Mouse (Mus musculus) layer of hippocampus, postnatal 36 days (tissue): ENCODE data around the gene Olfr777. TPM values are rescaled to one million over a fixed set of nuclear protein-coding genes. Genes with fewer than 3 reads are reported as not detected.
"Not testable (repeated sequence)": the region's sequence is repeated elsewhere in the genome, so short reads cannot be mapped to it uniquely, and the experiment has no call there.

Experiments used
- DNase-seq, 2 experiments: peaks; one replicate each; pipeline ENCODE4 v3.0.0; 2022
- total RNA-seq, 2 experiments: library from RNA; stranded (reverse); gene quantifications; 2 replicates each; pipeline ENCODE4 v1.2.3; 2021

The Olfr777 gene
- not detected for total RNA-seq

DNA sequence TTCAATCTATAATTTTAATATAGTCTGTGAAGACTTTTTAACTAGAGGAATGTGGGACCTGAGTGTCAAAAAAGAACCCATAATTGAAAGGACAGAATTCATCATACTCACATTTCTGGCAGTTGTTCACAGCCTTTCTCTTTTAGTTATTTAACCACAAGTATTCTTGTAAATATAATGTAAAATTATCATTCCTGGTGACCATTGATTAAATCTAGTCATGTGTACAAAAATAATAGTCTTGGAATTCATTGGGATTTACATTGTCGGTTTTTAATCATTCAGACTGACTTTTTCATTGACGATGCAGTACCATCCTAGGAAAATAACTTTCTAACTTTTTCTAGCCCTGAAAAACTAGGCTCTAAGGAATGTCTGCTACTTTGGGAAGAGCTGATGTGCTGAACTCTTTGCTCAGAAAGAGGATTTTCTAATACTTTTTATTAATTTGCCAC is at the start of gene Olfr777:
TSS of gene Olfr777 (minus strand) at position 405 of the 455 bp plus-strand sequence.
- DNase-seq, result no peak

DNA sequence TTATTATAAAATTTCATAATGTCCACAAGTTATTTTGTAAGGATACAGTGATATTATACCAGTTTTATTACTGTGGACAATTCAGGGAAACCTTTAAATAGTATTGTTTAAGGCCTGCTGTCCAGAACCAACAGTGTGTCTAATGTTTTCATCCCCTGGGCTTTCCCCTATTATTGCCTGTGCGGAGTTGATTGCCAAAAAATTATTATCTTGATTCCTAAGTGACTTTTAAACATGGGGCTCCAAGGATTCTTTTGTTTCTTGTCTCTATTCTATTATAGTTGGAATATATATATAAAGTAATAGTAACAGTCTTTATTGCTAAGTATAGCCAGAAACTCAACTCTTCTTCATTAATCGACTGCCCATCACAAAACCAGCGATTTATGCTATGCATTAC is 46.5 kb upstream of the Olfr777 start, which contains the start of gene Olfr780:
TSS of gene Olfr780 (plus strand) at position 301 of the 400 bp plus-strand sequence.
- no peak for DNase-seq

GRCm38 (mm10) chr10:129313521-129313920 is 42.2 kb upstream of the Olfr777 start:
- not testable (repeated sequence) for DNase-seq

GRCm38 (mm10) chr10:129312973-129313372 is 41.7 kb upstream of the Olfr777 start:
- DNase-seq, result not testable (repeated sequence)

- no peak for DNase-seq
Observed at GRCm38 (mm10) chr10:129258827-129259226, 12.5 kb downstream of the Olfr777 start, which contains the start of gene Olfr776. TSS of gene Olfr776 (plus strand) at chr10:129259127.

DNA sequence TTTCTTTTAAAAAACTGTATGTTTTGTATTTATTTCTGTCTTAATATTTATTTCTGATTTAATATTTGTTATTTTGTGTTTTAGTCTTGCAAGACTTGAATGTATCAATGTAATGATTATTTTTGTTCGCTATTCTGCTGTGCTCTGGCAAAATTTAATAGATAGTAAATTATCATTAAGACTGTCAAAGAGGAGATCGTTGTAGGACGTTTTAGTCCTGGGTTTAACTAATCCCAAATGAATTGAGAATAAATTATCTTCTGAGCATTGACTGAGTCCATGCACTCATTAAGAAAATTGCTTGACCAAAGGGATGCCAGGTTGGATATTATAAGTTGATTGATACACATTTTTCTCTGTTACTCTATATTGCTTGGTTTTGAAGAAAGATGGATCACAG is 23.2 kb downstream of the Olfr777 start, which contains the start of gene Olfr775:
TSS of gene Olfr775 (plus strand) at position 301 of the 400 bp plus-strand sequence.
- DNase-seq, result no peak

DNA sequence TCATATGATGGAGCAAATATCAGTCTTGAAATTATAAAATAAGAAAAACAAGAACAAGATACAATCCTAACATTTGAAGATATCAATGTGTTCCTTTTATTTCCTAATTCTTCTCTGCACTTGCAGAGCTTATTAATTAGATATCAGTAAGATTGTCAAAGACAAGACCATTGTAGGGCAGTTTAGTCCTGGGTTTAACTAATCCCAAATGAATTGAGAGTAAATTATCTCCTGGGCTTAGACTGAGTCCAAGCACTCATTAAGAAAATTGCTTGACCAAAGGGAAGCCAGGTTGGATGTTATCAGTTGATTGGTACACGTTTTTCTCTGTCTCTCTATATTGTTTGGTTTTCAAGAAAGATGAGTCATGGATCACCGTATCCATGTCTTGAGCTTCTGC is 35.4 kb downstream of the Olfr777 start, which contains the start of gene Olfr774:
TSS of gene Olfr774 (plus strand) at position 301 of the 400 bp plus-strand sequence.
- DNase-seq, result no peak

GRCm38 (mm10) chr10:129230737-129231136 is 40.5 kb downstream of the Olfr777 start:
- no peak for DNase-seq

Other genes starting within 250 kb of the Olfr777 start
- not detected for gene Olfr764-ps1, start 231.6 kb downstream of the Olfr777 start, total RNA-seq
- gene Olfr765, start 221.5 kb downstream of the Olfr777 start, total RNA-seq, result not detected
- not detected for gene Olfr766-ps1, start 202.5 kb downstream of the Olfr777 start, total RNA-seq
- under 1 TPM in 1 of 2 experiments, not detected in 1; 0.08 TPM for gene Olfr767, start 188.6 kb downstream of the Olfr777 start, total RNA-seq
- gene Olfr768, start 172.1 kb downstream of the Olfr777 start, total RNA-seq, result not detected
- not detected for gene Olfr769, start 153.6 kb downstream of the Olfr777 start, total RNA-seq
- gene Olfr770, start 132.5 kb downstream of the Olfr777 start, total RNA-seq, result not detected
- not detected for gene Olfr771, start 106.7 kb downstream of the Olfr777 start, total RNA-seq
- gene Olfr772, start 93.6 kb downstream of the Olfr777 start, total RNA-seq, result not detected
- gene Olfr773, start 84.1 kb downstream of the Olfr777 start, total RNA-seq, result not detected
- gene Olfr774, start 35.3 kb downstream of the Olfr777 start, total RNA-seq, result not detected
- gene Olfr775, start 23.1 kb downstream of the Olfr777 start, total RNA-seq, result not detected
- not detected for gene Olfr776, start 12.4 kb downstream of the Olfr777 start, total RNA-seq
- not detected for gene Olfr780, start 46.6 kb upstream of the Olfr777 start, total RNA-seq
- not detected for gene Olfr781, start 57.4 kb upstream of the Olfr777 start, total RNA-seq
- gene Olfr782, start 77.4 kb upstream of the Olfr777 start, total RNA-seq, result not detected
- gene Olfr784, start 112.6 kb upstream of the Olfr777 start, total RNA-seq, result under 1 TPM; 0.15 TPM
- gene Olfr785, start 133.9 kb upstream of the Olfr777 start, total RNA-seq, result not detected
- not detected for gene Olfr786, start 155.8 kb upstream of the Olfr777 start, total RNA-seq
- gene Olfr787, start 190.4 kb upstream of the Olfr777 start, total RNA-seq, result not detected
- gene Olfr788, start 199.5 kb upstream of the Olfr777 start, total RNA-seq, result not detected
- gene Olfr789, start 213.3 kb upstream of the Olfr777 start, total RNA-seq, result not detected
- gene Olfr790, start 227.0 kb upstream of the Olfr777 start, total RNA-seq, result not detected